Mouse (Mus musculus): ENCODE measurements around the gene Crip3.

DNA sequence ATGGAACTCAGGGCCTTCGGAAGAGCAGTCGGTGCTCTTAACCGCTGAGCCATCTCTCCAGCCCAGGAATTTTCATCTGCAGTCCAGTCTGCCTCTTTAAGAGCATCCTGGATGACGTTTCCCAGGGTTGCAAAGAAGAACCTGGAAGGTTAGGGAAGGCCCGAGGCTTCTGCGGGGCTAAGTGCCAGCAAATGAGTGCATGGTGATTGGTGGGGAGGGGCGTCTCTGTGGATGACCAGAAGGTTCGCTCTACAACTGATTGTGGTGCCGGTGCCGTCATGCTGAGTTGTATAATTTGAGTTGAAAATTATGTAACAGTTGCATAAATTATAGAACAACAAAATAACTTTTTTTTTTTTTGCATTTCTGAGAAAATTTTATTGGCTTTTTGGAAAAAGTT lies 10.4 kb downstream of the Crip3 start:
- TF ChIP-seq MAX (IDR thresholded peaks at IDR 0.05; ENCODE audit: low read depth) = no peak
- TF ChIP-seq USF1 (IDR thresholded peaks at IDR 0.05; ENCODE audit: low read depth) = no peak
